Mouse (Mus musculus) ES-E14 (cell line): ENCODE results near the gene Bmp7.

ENCODE experiments used
- CHD2 ChIP-seq: IDR thresholded peaks from 2 replicates; pipeline ENCODE4 v1.6.1; 2014; ENCODE audit warnings: mild to moderate bottlenecking, low read depth, low read length, inconsistent platforms
- HCFC1 ChIP-seq: IDR thresholded peaks from 2 replicates; pipeline ENCODE4 v1.6.1; 2012; ENCODE audit warnings: low read length, inconsistent platforms, borderline replicate concordance; ENCODE audit not compliant: insufficient read depth
- MAFK ChIP-seq: IDR thresholded peaks from 2 replicates; pipeline ENCODE4 v1.6.1; 2014; ENCODE audit warnings: mild to moderate bottlenecking, low read depth, low read length, inconsistent platforms; ENCODE audit not compliant: insufficient read depth
- ZNF384 ChIP-seq: IDR thresholded peaks from 2 replicates; pipeline ENCODE4 v1.6.1; 2012; ENCODE audit warnings: low read depth, low read length, inconsistent platforms

GRCm38 (mm10) chr2:172851773-172852172 is 88.3 kb downstream of the Bmp7 start:
- no peak for TF ChIP-seq CHD2
- TF ChIP-seq HCFC1 = no peak
- TF ChIP-seq ZNF384 = no peak
- TF ChIP-seq MAFK = no peak
